Mouse (Mus musculus) common myeloid progenitor, adult 5-6 weeks (primary cell): ENCODE measurements around the gene Cacna1a. TPM values are rescaled to one million over a fixed set of nuclear protein-coding genes. Genes with fewer than 3 reads are reported as not detected.

Source experiments
- ATAC-seq: replicated peaks from 2 replicates; pipeline ENCODE4 v1.8.0; 2016; ENCODE audit warnings: low read depth, mild to moderate bottlenecking, moderate TSS enrichment, inconsistent platforms; ENCODE audit not compliant: poor library complexity, severe bottlenecking
- total RNA-seq: library from RNA; stranded (forward); fragments of 200-1000, 187-1606 nt; gene quantifications from 2 replicates; pipeline ENCODE4 v1.2.3, GENCODE M21; 2017

The Cacna1a gene
- total RNA-seq, result 0.18 TPM in 1 of 2 replicates, not detected in the other

DNA sequence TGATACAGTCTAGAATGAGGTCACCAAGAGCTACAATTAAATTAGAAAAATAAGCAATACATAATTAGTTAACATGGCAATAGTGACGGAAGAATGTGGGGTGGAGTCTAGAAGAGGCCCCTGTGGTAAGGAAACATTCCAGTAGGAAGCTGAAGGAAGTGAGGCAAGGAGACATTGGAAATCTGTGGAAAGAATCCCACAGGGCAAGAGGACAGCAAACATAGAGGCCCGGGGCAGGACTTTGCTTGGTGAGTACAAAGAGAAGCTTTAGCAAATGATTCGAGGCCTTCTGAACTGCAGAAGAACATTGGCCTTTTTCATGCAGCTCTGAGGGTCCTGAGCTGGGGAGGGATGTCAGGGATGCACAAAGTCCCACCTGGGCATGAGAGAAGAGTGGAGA, at the start of gene Cacna1a:
Cacna1a (plus strand) TSS at position 166 of the 400 bp plus-strand sequence.
- no peak for ATAC-seq

- ATAC-seq, result no peak
These were observed 49.7 kb upstream of the Cacna1a start for GRCm38 (mm10) chr8:84338493-84338892.

- no peak for ATAC-seq
These were observed 48.9 kb upstream of the Cacna1a start for GRCm38 (mm10) chr8:84339320-84339719.

GRCm38 (mm10) chr8:84339867-84340266, 48.4 kb upstream of the Cacna1a start:
- no peak for ATAC-seq

- ATAC-seq, result no peak
These were observed 47.6 kb upstream of the Cacna1a start for GRCm38 (mm10) chr8:84340671-84341070.

- no peak for ATAC-seq
These were observed 42.7 kb upstream of the Cacna1a start for GRCm38 (mm10) chr8:84345493-84345892.

GRCm38 (mm10) chr8:84346421-84346820, 41.8 kb upstream of the Cacna1a start:
- ATAC-seq, result no peak

GRCm38 (mm10) chr8:84349526-84349925, 38.7 kb upstream of the Cacna1a start:
- ATAC-seq, result no peak

GRCm38 (mm10) chr8:84350960-84351359, 37.3 kb upstream of the Cacna1a start:
- ATAC-seq, result no peak

DNA sequence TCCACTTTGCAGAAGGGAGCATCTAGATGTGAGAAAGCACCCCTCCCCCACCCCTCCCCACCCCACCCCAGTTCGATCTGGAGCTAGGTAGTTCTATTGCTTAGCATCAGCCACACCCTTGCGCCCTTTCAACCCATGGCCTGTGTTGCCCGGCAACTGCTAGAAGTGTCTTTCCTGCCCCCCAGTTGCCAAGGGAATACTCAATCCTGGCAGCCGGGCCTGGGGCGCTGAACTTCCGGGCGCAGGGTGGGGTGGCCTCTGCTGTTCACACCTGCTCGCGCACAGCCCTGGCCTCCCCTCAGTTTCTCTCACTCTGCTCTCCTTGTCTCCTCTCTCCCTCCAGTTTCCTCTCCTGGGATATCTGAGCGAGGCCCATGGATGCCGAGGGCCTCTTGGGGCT, 31.8 kb upstream of the Cacna1a start:
- no peak for ATAC-seq

GRCm38 (mm10) chr8:84357631-84358371, 30.4 kb upstream of the Cacna1a start:
- peak; percentile 93 for ATAC-seq

DNA sequence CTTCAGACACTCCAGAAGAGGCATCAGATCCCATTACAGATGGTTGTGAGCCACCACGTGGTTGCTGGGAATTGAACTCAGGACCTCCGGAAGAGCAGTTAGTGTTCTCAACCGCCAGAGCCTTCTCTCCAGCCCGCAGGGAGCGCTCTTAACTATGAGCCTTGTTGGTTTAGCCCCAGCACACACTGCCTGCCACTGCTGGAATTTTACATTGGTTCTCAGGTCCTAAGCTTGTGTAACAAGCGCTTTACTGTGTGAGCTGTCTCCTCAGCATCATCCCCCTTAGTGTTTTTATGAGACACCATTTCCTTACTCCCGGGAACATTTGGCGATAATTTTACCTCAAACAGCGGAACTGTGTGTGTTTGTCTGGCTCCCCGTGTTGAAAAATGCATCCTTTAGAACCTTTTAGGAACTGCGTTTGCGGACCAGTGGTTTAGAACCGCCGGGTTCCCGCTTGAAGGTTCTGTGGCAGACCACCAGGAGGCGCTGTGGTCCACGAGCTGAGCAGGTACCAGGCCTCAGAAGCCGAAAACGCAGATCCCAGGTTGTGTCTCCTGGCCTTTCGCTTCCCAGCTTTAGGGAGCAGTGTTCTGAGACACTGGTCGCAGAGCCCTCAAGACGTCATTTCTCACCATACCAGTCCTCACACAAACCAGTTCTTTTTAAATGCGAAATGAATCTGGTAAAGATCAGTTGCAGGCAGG, 24.7 kb upstream of the Cacna1a start:
- peak; percentile 69; the same call in 1 of the 2 replicates for ATAC-seq

DNA sequence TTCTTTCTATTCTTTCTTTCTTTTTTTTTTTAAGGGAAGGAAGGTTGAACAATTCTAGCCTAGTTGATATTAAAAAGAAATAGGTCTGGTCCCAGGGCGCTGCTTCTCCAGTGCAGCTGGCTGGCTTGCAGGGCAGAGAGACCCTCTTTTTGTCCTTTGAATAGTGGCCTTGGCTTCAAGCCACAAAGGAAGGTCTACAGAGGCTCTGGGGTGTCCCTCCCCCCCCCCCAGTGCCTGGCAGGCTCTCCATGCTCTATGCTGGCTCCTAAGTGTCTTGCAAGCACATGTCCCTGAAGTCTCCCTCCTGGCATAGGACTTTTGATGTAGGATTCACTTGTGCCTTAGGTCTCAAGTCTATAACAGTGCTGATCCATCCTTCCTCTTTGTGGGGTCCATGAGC, 23.0 kb upstream of the Cacna1a start:
- ATAC-seq, result no peak

DNA sequence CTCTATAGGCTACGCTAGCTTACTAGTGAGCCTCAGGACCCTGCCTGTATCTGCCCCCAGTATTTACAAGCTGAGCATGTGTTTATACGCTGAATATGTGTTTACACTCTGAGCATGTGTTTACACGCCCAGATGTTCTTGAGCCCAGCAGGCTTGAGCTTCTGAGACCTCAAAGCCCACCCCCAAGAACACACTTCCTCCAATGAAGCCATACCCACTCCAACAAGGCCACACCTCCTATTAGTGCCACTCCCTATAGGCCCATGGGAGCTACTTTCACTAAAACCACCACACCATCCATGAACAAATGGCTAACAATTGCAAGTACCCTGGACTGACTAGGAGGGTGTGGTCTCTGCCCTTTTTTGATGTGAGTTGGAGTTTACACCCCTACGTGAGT, 17.3 kb upstream of the Cacna1a start:
- ATAC-seq, result no peak

- no peak for ATAC-seq
These were observed 13.2 kb upstream of the Cacna1a start for GRCm38 (mm10) chr8:84375038-84375437.

DNA sequence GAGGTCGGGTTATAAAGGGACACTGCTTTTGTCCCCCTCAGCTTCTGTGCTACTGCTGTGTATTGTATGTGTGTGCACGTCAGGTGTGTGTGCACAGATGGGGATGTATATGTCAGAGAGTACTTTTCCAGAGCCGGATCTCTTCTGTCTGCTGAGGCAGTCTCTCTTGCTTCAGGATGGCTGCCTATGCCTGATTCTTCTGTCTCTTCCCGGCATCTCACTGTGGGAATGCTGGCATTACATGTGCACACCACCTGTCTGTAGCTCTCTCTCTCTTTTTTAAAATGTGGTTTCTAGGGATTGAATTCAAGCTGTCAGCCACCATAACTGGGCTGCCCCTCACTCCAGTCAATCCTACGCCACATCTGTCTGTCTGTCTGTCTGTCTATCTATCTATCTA, 12.4 kb upstream of the Cacna1a start:
- no peak for ATAC-seq

DNA sequence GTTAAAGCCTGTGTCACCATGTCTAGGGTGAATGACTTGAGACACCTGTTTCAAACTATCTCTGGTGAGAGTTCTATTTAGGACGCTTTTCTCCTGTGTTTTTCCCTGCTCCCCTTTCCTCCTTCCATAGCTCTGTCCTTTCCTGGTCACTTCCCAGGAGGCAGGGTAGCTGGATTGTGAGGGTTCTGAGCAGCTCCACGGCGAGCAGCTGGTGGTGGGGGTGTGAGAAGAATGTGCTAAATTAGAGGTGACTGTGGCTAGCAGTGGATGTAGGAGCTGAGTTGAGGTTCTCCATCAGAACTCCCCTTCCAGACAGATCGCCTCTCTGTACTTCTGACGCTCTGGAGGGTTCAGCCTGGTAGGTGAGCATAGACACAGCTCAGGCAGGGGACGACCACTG, 11.7 kb upstream of the Cacna1a start:
- ATAC-seq, result no peak

DNA sequence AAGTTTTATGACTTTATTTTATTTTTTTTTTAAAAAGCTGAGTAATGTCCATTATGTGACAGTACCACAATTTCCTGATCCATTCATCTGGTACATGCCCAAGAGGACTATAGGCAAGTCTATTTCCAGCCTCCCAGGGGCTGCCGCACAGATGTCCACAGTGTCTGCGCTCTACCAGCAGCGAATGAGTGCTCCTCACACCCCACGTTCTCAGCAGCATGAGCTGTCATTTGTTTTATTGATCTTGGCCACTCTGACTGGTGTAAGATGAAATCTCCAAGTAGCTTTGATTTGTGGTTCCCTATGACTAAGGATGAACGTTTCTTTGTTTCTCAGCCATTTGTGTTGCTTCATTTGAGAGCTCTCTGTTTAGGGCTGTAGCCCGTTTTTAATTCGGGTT, 6.6 kb upstream of the Cacna1a start:
- ATAC-seq, result no peak

DNA sequence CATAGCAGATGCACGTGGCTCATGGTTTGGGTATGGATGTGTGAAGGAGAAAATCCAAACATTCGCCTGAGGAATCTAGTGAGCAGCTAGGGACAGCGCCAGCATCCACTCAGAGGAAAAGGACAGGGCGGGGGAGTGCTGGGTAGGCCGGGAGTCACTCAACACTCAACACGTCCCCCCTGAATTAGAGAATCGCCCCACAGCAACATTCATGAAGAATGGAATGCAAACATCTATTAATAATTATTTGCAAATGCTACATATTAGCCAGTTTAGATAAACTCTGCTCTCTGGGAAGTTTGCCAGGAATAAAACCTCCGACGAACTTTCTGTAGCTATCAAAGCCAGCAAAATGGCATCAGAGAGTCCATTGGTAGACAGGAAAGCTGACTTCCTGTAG, 533 bp downstream of the Cacna1a start:
- ATAC-seq, result no peak

- no peak for ATAC-seq
These were observed 933 bp downstream of the Cacna1a start for GRCm38 (mm10) chr8:84389173-84389572.

GRCm38 (mm10) chr8:84391611-84392010, 3.4 kb downstream of the Cacna1a start:
- no peak for ATAC-seq
